Mouse (Mus musculus) lung, adult 2 months (tissue): ENCODE data around the gene Ccl17. TPM values are rescaled to one million over a fixed set of nuclear protein-coding genes. Genes with fewer than 3 reads are reported as not detected.

ENCODE experiments used
- DNase-seq: peaks from one replicate; pipeline ENCODE4 v3.0.0; 2022
- H3K4me1 ChIP-seq: fragments of 200-500 bp; 2 replicates; pipeline ENCODE4 v1.6.1; 2011; ENCODE audit warnings: low read length; ENCODE audit not compliant: control insufficient read depth, insufficient read depth
- H3K4me3 ChIP-seq: fragments of 200-500 bp; replicated peaks from 2 replicates; pipeline ENCODE3; 2011; ENCODE audit warnings: low read depth, mild to moderate bottlenecking, control low read depth, low read length; ENCODE audit errors: extremely low read depth
- CTCF ChIP-seq: fragments of 200-500 bp; IDR thresholded peaks from 2 replicates; pipeline ENCODE4 v1.5.1; 2011; ENCODE audit warnings: mild to moderate bottlenecking, low read length, control low read depth; ENCODE audit not compliant: insufficient read depth
- POLR2A ChIP-seq: fragments of 200-500 bp; IDR thresholded peaks from 2 replicates; pipeline ENCODE4 v1.6.1; 2011; ENCODE audit warnings: low read depth, mild to moderate bottlenecking, control low read depth, low read length, borderline replicate concordance; ENCODE audit errors: extremely low read depth
- WGBS: fragments of 180-500 bp; shearing (Covaris S2); methylation state at CpG from one replicate; pipeline ENCODE4 v1.1.7; 2018; 5-methylcytosine and 5-hydroxymethylcytosine counted together
- polyA plus RNA-seq: library from polyadenylated mRNA; depleted of rRNA; stranded (reverse); fragments of >200 nt; gene quantifications from 2 replicates; pipeline ENCODE4 v1.2.3, GENCODE M21; 2012; rRNA removed

Gene Ccl17
- polyA plus RNA-seq = 6.4 and 9.8 TPM in 2 replicates

DNA sequence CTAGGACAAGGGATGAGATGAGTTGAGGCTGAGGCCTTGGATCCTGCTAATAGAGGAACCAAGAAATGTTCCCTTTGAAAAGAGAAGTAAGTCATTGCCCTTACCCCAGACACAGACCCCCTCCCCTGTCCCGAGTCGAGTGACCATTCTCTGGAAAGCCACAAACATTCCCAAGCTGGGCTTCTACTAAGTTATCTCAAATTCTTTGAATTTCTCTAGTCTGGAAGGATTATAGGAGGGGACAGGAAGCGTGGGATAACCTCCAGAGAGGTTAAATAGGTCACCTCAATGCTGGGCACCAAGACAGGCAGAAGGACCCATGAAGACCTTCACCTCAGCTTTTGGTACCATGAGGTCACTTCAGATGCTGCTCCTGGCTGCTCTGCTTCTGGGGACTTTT is at the start of gene Ccl17:
Ccl17 (plus strand) TSS at position 301 of the 400 bp plus-strand sequence.
- no peak for DNase-seq
- Histone ChIP-seq H3K4me3 (no peak within 1 kb of the TSS), H3K4me1 (0 out of 2 replicates have a peak, but pooled peaks cover 2% of the 10 kb centered on the region)
- 53% methylated on average over 3 of the region's 3 CpGs for WGBS
- TF ChIP-seq POLR2A = no peak
- TF ChIP-seq CTCF = no peak

DNA sequence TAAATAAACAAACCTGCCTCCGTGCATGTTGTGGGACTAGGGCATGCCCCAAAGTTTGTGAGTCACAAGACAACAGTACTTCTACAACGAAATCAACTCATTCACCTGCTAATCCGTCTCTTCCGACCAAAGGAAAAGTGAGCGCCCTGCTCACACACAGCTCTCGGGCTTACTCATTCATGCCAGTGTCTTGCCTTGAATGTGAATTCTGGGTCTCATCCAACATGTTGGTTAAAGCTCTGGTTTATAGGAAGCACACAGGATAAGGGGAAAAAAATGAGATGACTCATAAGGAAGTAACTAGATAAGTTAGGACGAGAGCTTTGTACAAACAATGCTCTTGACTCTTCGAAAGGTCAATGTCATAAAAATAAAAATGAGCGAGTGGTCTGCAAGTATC is 43.2 kb upstream of the Ccl17 start:
- WGBS = 31% methylated on average over 9 of the region's 9 CpGs
- no peak for TF ChIP-seq CTCF
- no peak for TF ChIP-seq POLR2A
- no peaks in the 10 kb centered on the region; the same call in 1 of the 2 replicates for H3K4me1 ChIP-seq
- H3K4me3 ChIP-seq = no peak overlapping the region
- no peak for DNase-seq

DNA sequence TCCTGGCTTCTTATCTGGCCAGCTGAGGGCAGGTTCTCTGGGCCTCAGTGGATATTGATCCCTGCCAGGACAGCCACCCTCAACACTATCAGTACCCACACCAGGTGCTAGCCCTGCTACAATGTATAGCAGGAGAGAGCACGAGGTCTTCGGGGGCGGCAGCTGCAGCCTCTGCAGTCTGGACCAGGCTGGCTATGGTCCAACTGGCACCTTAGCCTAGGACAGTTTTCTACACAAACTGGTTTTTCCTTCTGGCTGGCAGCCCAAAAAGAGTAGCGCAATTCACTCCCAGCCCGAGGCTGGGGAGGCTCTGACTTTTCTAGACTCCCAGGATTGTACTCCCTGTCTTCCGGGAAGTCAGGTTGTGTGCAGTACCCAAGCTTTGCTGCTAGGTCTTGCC is 39.3 kb upstream of the Ccl17 start:
- TF ChIP-seq POLR2A = no peak
- TF ChIP-seq CTCF = no peak
- peak; percentile 47 for DNase-seq
- WGBS = 16% methylated on average over 6 of the region's 6 CpGs
- H3K4me1 ChIP-seq = no peaks in the 10 kb centered on the region; the same call in none of the 2 replicates
- no peak overlapping the region for H3K4me3 ChIP-seq

DNA sequence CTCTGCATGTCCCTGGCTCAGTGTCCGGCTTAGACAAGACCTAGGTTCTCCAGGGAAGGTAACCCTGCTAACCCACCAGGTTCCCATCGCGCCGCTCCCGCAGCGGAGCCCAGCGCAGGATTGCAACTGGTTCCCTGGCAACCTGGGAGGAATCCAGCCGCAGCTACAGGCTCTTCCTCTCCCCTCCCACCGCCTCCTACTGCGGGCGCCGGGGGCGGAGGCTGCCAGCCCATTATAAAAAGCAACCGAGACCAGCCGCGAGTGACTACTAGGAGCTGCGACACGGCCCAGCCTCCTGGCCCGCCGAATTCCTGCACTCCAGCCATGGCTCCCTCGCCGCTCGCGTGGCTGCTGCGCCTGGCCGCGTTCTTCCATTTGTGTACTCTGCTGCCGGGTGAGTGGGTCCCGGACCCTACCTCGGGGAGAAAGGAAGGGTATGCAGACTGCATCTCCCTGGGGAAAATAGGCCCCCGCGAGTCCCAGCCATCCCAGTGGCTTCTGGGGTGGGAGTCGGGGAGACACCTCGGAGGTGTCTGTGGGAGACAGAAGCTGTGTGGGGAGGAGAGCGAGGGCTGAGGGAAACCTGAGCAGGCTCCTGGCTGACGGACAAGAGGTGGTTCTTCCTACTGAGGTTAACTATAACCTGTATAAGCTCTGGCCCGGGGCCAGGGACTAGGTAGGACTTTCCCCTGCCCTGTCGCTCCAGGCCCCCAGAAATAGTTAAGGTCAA is 38.1 kb upstream of the Ccl17 start, which contains the start of gene Cx3cl1:
Cx3cl1 (plus strand) TSS at position 69 of the 730 bp plus-strand sequence.
- 1% methylated on average over 38 of the region's 38 CpGs for WGBS
- peak within 1 kb of the TSS; percentile 60 for H3K4me3 ChIP-seq
- no peaks in the 10 kb centered on the region; the same call in none of the 2 replicates for H3K4me1 ChIP-seq
- peak; percentile 94; the same call in 1 of the 2 replicates for TF ChIP-seq POLR2A
- TF ChIP-seq CTCF = no peak
- DNase-seq = peak; percentile 81

DNA sequence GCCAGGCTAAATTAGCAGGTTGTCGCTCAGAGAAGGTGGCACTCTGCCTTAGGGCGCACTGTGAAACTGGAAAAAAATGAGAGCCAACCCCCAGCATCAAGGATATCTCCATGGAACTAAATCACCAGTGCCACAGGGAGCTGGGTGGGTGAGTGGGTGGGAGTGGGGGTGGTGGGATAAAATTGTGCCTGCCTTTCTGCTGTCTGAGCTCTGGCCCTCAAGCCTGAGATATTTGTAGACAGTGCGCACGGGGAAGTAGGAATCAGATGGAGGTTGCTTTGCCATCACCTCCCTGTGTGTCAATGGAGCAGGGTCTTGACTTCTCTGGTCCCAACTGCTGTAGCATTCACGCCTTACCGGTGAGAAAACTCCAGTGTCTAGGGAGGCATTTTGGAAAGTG is 37.2 kb upstream of the Ccl17 start:
- WGBS = 72% methylated on average over 6 of the region's 6 CpGs
- TF ChIP-seq POLR2A (no peak), CTCF (no peak)

DNA sequence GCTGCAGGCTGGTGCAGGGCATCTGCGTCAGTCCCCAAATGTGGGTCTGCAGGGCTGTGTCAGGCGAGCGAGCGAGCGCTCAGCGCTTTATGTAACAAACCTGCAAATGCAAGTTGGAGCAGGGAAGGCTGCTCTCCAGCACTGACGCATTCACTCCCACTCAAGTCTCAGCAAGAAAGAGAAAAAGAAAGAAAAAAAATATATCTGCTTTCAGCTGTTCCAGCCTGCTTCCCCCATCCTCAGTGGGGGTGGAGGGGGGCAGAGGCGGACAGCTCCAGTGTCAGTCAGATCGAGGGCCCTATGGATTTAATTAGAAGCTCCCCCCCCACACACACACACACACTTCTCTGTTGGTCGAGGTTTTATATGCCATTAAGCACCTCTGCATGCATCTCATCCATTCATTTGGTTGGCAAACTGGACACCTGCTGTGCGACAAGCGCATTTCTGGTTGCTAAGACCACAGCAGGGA is 36.5 kb upstream of the Ccl17 start:
- Histone ChIP-seq H3K4me3 (no peak overlapping the region), H3K4me1 (peaks cover 7% of the 10 kb centered on the region)
- no peak for DNase-seq
- WGBS = 70% methylated on average over 12 of the region's 12 CpGs
- TF ChIP-seq POLR2A (no peak), CTCF (no peak)

More for the DNA sequence above, 37.2 kb upstream of the Ccl17 start:
- DNase-seq = no peak
- Histone ChIP-seq H3K4me1 (peaks cover 3% of the 10 kb centered on the region), H3K4me3 (peak overlapping the region; percentile 60)

DNA sequence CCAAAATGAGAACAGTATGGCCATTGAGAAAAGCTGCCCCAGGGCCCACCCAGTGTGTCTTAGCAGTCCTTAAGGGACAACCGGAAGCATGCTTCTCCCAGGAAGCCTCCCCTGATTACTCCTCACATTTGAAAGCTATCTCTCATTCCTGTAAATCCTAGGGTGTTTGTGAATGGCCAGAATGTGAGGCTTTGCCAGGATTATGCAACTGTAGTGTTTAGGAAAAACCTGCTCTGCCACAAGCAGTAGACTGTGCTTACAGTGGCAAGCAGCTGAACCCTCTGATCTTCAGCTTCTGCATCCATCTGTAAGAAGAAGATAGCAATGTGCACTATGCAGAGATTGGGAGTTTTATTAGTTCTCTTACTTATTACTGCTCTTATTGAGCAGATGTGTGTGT is 35.7 kb upstream of the Ccl17 start:
- H3K4me3 ChIP-seq = no peak overlapping the region
- peaks cover 10% of the 10 kb centered on the region for H3K4me1 ChIP-seq
- 59% methylated on average over 1 of the region's 1 CpGs for WGBS
- DNase-seq = no peak
- TF ChIP-seq CTCF = no peak

DNA sequence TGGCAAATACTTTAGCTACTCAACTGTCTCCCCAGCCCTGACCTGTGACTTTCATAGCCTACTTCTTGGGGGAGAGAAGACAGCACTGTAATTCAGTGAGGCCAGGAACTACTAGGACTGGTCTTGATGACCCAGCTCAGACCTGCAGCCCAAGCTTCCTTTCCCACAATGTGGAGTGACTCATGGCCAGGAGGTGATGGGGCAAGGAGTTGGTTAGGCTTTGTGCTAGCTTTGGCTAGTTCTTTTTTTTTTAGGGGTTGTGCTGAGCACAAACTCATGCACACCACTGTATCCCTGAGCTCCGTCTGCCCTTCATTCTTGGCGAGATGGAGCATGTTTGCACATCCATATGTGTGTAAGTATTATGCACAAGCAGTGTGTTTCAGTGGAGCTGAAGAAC is 33.9 kb upstream of the Ccl17 start:
- H3K4me3 ChIP-seq = no peak overlapping the region
- DNase-seq = no peak
- 70% methylated on average over 2 of the region's 2 CpGs for WGBS
- TF ChIP-seq CTCF (no peak), POLR2A (no peak)
- peaks cover 10% of the 10 kb centered on the region for H3K4me1 ChIP-seq

DNA sequence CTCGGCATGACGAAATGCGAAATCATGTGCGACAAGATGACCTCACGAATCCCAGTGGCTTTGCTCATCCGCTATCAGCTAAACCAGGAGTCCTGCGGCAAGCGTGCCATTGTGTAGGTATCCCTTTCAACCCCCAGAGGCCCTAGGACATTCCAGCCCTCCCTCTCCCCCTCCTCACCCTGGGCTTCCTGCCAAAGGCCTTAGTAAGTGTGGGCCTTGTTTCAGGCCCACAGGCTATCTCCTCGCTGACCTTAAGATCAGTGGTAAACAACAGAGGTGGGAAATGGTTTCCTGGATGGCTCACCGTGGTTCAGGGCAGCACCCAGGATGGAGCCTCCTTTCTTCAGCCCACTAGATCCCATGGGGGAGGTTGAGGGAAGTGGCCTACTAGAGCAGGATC is 32.2 kb upstream of the Ccl17 start:
- Histone ChIP-seq H3K4me3 (no peak overlapping the region), H3K4me1 (peaks cover 10% of the 10 kb centered on the region; the same call in 1 of the 2 replicates)
- TF ChIP-seq POLR2A (no peak), CTCF (no peak)
- no peak for DNase-seq
- WGBS = 52% methylated on average over 10 of the region's 10 CpGs

DNA sequence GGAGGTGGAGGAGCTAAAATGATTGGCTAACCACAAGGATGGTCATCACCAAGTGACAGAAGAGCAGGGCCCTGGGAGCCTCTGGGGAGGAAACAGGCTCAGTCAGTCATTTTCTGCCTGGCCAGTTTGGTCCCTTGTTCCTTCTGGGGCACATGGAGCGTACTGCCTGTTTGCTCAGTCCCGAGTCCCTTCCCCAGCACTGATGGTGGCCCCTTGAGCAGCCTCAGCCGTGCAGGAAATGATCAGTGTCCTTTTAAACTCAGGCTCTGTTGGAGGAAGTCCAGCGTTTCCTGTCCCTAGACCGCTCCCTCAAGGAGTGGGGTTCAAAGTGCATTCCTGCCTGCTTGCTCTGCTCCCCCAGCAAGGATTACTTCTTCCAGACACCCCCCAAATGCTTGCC is 31.8 kb upstream of the Ccl17 start:
- Histone ChIP-seq H3K4me1 (peaks cover 10% of the 10 kb centered on the region; the same call in 1 of the 2 replicates), H3K4me3 (no peak overlapping the region)
- 16% methylated on average over 5 of the region's 5 CpGs for WGBS
- DNase-seq = no peak
- TF ChIP-seq POLR2A = peak; percentile 13; the same call in 1 of the 2 replicates
- TF ChIP-seq CTCF = no peak

DNA sequence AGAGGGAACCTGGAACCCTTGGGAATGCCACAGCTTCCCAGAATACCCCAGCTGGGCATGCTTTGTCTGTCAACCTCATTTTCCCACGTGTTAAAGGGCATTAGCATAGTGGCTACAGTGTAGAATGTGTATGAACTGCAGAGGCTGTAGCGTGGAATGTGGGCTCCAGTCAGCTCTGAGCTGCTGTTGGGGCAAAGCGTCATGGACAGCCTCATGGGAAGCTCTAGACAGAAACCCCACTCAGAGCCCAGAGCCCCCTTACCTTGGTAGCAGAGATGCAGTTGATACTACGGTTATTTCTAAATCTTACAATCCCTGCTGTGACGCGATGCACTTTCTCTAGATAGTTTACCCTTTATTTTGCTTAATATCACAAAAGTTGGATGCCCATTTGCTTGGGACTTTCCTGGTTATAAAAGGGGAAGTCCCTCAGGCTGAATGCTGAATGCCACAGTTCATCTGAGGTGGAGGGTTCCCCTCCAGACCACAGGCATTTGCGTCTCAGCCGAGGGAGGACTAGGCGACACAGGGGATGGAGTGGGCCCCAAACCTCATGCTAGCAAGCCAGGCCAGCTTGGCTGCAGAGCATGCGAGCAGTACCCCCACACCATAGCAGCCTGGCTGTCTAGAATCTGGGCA is 31.2 kb upstream of the Ccl17 start:
- TF ChIP-seq CTCF = no peak
- no peak for TF ChIP-seq POLR2A
- DNase-seq = no peak
- Histone ChIP-seq H3K4me3 (no peak overlapping the region), H3K4me1 (peaks cover 10% of the 10 kb centered on the region; the same call in 1 of the 2 replicates)
- WGBS = 51% methylated on average over 10 of the region's 10 CpGs
